Mouse (Mus musculus): ENCODE data around the gene Vash2.
"Not testable (repeated sequence)": the region's sequence is repeated elsewhere in the genome, so short reads cannot be mapped to it uniquely, and the experiment has no call there.

Gene Vash2

GRCm38 (mm10) chr1:190974833-190975232 is 4.3 kb downstream of the Vash2 start:
- no peak for DNase-seq

- no peak for DNase-seq
These were observed 4.9 kb downstream of the Vash2 start for GRCm38 (mm10) chr1:190974191-190974590.

DNA sequence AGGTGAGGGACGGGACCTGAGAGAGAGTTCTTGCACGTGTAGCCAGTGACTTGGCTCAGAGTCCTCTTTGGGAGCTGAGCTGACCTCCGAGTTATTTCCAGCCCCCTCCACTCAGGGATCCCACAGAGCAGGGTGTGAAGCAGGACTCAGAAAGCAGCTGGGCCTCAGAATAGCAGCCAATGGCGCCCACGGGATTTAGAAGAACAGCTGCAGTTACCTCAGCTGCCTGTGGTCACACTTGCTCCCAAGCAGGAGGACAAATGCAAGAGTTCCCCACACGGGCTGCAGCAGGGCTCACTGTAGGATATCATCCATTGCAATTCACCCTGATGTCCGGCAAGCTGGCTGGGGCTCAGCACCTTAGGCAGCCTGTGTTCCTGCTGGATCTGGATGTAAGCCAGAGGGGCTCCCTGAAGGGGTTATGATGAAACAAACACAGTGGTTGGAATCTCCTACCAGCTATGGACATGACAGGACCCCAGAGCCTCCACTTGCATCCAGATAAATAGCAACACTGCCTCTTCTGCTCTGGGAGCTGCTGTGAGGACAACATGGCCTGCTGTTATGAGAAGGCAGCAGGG is 6.4 kb downstream of the Vash2 start:
- DNase-seq: peak; percentile 26

DNA sequence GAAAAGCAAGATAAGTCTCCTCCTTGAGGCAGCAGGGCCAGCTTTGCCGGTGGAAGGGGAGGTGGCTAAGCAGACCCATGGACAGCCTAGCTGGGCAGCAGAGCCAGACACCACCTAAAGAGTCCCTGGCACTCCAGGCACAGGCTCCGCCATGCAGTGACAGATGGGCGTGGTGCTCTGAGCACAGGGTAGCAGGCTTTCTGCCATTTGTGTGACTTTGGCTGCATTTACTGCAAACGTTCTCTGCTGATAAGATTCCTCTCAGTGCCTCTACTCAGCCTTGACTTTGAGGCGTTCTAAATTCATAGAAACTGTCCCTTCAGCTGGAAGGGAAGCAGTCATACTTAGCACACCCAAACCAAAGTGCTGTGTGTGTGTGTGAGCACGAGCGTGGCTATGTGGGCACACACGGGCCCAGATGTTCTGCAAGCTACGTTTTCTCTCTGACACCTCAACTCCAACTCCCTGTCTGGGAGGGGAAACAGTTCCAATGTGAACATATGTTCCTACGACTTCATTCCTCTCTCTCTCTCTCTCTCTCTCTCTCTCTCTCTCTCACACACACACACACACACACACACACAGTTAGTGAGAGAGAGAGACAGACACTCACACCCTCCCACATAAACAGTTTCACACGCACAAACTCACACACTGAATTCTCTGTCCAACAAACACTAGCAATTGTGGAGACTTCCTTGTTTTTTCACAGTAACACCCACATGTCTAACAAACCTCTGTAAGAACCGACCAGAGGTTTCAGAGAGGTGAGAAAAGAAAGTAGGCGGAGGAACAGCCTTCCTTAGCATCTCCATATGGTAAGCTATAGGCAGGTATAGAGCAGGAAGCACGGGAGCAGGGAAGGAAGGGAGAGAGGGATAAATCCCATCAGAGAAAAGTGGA is 7.1 kb downstream of the Vash2 start:
- DNase-seq: peak; percentile 37

DNA sequence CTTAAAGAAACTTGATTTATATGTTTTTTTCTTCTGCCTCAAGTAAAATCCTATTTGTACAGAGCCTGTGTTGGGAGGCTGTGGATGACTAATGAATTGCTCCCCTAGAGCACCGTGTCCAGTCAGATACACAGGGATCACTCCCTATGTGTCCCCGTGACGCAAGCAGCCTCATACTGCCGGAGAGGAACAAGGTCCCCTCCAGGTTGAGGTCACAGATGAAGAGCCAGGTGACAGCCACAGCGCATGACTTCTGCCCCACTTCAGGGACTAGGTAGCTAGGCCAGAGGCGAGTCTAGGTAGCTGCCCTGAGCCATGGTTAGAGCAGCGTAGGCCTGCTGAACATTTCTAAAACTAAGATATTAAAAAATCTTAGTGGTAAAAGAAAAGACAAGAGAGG is 11.1 kb downstream of the Vash2 start:
- no peak for DNase-seq

GRCm38 (mm10) chr1:190964992-190965780 is 13.9 kb downstream of the Vash2 start:
- no peak for DNase-seq

GRCm38 (mm10) chr1:190962760-190963159 is 16.3 kb downstream of the Vash2 start:
- DNase-seq: no peak

DNA sequence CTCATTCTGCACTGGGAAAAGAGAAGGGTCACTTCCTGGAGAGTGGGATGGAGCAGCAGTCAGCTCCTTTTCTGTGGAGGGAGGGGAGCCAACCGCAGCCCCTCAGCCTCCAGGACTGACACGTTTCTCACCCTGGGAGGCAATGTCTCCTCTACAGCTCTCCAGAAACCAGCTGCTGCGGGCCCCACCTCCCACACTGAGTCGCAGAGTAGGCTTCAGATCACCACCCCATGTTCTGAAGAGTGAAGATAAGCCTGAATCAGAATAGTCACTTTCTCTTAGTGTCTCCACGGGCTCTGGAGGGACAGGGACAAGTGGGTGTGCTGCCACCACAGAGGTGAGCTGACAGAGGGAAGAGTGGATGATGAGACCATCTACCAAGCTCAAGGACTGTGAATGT is 20.3 kb downstream of the Vash2 start:
- no peak for DNase-seq

GRCm38 (mm10) chr1:190953009-190953408 is 26.1 kb downstream of the Vash2 start:
- no peak for DNase-seq

DNA sequence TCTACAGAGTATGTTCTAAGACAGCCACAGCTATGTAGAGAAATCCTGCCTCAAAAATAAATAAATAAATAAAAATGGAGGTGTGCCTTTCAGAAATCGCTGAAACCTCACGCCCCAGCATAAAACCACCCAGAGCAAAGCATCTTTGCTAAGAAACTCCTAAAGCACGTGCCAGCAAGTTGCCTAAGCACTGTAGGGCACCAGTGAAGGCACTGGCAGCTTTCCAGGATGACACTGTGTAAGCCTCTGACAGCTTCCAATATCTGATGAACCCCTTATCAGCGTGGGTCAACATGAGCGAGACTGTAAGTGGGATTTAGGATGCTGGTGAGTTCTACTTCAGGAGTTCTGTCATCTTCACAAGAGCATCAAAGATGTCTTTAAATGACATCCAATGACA is 28.1 kb downstream of the Vash2 start:
- no peak for DNase-seq

GRCm38 (mm10) chr1:190948846-190949245 is 30.2 kb downstream of the Vash2 start:
- DNase-seq: no peak

DNA sequence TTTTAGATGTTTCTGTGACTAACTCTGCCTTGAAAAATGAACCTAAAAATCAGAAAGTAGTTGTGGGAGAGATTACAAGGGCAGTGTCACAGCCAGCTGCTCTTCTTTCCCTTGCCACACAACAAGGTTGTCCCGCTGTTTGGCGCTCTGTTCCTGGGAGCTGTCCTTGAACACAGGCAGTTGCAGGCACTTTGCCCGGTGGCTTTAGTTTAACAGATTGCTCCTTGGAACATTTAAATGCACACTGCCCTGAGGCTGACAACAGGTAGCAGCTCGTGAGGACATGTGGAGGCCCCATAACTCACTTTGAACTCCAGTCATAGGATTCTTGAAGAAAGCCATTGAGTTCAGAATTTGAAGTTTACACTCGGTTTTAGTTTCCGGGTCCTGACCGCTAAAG is 30.7 kb downstream of the Vash2 start:
- no peak for DNase-seq

GRCm38 (mm10) chr1:190947986-190948385 is 31.1 kb downstream of the Vash2 start:
- no peak for DNase-seq

DNA sequence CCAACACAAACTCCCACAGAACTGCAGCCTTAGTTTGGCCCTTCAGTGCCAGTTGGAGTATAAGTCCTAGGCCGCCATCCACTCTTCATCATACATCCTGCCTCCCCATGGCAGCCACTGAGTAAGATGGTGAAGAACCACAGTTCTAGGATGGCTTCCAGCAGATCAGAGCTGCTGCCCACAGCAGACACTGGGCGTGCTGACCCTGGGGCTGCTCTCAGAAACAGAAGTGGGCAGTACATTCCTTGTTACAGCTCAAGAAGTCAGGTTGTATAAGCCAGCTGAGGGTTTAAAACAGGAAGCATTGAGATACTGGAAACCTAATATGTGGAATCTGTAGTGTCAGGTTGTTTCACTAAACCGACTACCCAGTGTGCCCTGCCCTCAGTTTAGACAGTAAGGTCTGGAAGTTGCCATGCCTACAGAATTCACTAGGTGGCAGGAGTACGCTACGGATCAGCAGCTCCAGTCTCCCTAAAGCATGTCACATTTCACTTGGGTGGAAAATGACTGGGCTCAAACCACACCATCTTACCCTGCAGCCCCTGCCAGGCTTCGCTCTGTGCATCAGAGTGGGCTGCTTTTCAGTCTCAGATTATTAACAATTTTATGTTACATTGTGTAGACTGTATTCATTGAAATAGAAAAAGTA is 34.9 kb downstream of the Vash2 start:
- DNase-seq: peak; percentile 64

- DNase-seq: no peak
These were observed 39.3 kb downstream of the Vash2 start for GRCm38 (mm10) chr1:190939803-190940202.

GRCm38 (mm10) chr1:190930181-190930580 is 48.9 kb downstream of the Vash2 start:
- DNase-seq: no peak

DNA sequence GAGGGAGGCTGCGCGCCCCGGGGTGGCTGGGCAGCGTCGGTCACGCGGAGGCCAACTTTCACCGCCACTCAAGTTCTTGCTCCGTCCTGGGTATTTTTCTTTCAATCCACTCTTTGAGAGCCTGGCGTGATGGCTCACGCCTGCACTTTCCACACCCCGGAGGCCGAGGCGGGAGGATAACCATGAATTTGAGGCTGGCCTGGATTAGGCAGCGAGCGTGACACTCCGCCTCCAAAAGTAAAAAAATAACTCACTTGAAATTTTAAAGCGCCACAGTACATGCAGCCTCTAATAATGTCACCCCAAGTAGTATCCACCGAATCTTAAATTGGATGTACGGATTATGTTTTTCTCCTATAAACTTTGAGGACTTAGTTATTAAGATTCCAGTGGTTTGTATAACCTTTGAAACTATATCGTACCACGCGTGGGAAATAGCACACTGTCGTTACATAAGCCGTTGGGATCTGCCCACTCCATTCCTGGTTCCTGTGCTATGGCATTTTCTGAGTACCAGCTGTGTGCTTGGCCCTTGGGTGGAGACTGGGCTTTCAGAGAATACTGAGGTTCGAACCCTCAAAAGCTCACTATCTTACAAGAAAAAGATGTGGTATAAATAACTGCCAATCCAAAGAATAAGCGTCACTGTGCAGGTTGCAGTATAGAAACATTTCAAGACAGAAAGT is 49.9 kb downstream of the Vash2 start:
- DNase-seq: peak; percentile 49

DNA sequence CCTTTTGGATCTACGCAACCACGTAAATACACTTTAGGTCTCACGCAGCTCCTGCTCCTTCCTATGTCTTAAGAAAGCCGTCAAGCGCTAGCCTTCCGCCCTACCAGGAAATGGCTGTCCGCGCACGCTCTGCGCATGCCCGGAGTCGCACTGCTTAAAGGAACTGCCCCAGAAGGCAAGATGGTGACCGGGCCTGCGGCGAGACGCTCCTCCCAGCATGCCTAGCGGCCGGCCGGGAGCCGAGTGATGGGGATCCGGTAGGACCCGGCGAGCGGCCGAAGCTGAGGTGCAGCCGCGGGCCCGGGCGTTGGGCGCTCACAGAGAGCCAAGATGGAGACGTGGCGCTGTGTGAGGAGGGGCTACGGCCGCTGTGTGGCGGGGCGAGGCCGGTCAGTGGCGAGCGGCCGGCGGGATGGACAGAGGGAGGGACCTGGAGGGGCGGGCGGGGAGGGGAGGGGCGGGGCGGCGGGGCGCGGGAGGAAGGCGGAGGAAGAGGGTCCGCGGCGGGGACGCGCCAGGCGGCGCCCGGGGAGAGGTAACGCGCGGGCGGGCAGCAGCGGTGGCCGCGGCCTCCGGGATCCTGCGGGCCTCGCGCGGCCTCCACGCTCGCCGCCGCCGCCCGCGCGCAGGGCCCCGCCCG is 50.6 kb downstream of the Vash2 start:
- DNase-seq: peak; percentile 98

- DNase-seq: no peak
These were observed 51.2 kb downstream of the Vash2 start for GRCm38 (mm10) chr1:190927751-190928369.

DNA sequence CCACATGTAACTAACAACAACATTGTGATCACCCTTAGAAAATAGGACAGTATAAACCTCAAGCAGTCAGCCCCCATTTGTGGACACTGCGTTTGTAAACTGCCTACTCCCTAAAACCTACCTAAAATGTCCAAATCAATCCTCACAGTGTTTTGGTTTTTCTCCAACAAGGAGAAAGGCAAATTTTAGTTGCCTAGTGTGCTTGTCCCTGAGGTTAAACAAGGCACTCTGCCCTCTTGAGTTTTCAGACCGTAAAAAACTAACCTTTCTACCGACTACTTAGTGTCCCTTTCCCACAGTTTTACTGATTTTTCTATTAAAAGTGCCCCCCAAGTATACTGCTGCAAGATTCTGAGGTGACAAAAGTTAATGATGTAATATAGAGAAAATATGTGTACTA is 51.8 kb downstream of the Vash2 start:
- no peak for DNase-seq

- DNase-seq: not testable (repeated sequence)
These were observed 54.3 kb downstream of the Vash2 start, which contains the start of gene Angel2 for GRCm38 (mm10) chr1:190924812-190925211. Gene Angel2 (plus strand): TSS chr1:190925112.
